Mouse (Mus musculus): Measurements from ENCODE around the gene Gucy1b2. TPM values are rescaled to one million over a fixed set of nuclear protein-coding genes. Genes with fewer than 3 reads are reported as not detected.

Gucy1b2 gene
- polyA plus RNA-seq, 1 experiment from 2014 or later: 0.21 TPM

DNA sequence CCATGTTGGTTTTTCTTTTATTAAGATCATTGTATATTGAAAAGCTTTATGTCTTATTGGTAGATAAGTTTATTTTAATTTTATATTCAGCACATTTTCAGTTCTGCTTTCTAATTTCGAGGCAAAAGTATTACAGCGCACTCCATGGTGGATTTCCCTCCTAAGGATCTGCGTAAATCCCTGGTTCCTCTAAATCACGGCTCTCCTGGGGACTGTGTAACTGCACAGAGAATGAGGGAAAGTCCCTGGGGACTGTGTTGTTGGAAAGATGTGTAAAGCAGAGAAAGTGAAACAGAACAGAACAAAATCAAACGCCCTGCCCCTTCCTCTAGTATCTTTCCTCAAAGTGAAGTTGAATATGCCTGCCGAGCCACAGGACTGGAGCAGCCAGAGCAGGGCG is 109.0 kb downstream of the Gucy1b2 start:
- DNase-seq (ENCODE audit: low spot score): no peak
- Histone ChIP-seq H3K4me3 (no peak overlapping the region), H3K27ac (no peak overlapping the region), H3K4me1 (peaks cover 6% of the 10 kb centered on the region; the same call in 1 of the 2 replicates), H3K9me3 (replicated peaks) (no peaks in the 10 kb centered on the region), H3K27me3 (ENCODE audit: low read depth, poor library complexity, severe bottlenecking) (no peaks in the 10 kb centered on the region), H3K36me3 (peaks cover 25% of the 10 kb centered on the region)
- 91% methylated on average over 7 of the region's 7 CpGs for WGBS

DNA sequence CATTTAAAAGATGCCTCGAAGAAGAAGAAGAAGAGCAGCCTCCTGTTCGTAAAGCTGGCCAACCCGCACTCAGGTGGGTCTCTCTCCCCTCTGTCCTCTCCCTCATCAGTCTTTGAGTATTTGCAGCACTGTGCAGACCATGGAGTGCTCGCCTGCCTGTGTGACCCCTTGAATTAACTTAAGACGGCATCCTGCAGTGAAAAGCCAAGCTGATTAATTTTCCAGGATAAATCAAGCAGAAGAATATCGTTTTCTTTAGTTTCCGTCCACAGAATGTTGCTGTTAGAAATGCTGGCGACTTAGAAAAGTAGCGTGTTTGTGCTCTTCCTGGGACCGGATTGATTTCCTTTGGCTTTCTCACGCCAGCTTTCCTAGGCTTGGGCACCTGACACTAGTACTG is 109.5 kb downstream of the Gucy1b2 start:
- no peaks in the 10 kb centered on the region for H3K27me3 ChIP-seq (ENCODE audit: low read depth, poor library complexity, severe bottlenecking)
- no peak overlapping the region for H3K27ac ChIP-seq
- WGBS: 88% methylated on average over 11 of the region's 11 CpGs

More for the DNA sequence above, 109.5 kb downstream of the Gucy1b2 start:
- no peaks in the 10 kb centered on the region for H3K9me3 ChIP-seq (replicated peaks)
- DNase-seq (ENCODE audit: low spot score): no peak
- H3K4me1 ChIP-seq: peaks cover 6% of the 10 kb centered on the region; the same call in 1 of the 2 replicates
- H3K36me3 ChIP-seq: peaks cover 23% of the 10 kb centered on the region
- no peak overlapping the region for H3K4me3 ChIP-seq

Other genes starting within 250 kb of the Gucy1b2 start
- gene Rnaseh2b, start 163.7 kb downstream of the Gucy1b2 start, polyA plus RNA-seq (2016; fragmentation: Nextera tagmentation; extraction: Ambion mirVana): 53.0 and 56.4 TPM in 2 replicates
- gene Dleu7, start 163.2 kb downstream of the Gucy1b2 start, polyA plus RNA-seq (2016; fragmentation: Nextera tagmentation; extraction: Ambion mirVana): 0.23 and 0.53 TPM in 2 replicates
- 0.15 and 0.30 TPM in 2 replicates for gene Fam124a, start 99.4 kb upstream of the Gucy1b2 start, polyA plus RNA-seq (2016; fragmentation: Nextera tagmentation; extraction: Ambion mirVana)
- not detected in 2 replicates for gene Gm4131, start 110.6 kb upstream of the Gucy1b2 start, polyA plus RNA-seq (2016; fragmentation: Nextera tagmentation; extraction: Ambion mirVana)
- not detected in 2 replicates for gene Serpine3, start 207.4 kb upstream of the Gucy1b2 start, polyA plus RNA-seq (2016; fragmentation: Nextera tagmentation; extraction: Ambion mirVana)